Mouse (Mus musculus) G1E-ER4 (cell line): ENCODE results near the gene Cd160. TPM values are rescaled to one million over a fixed set of nuclear protein-coding genes. Genes with fewer than 3 reads are reported as not detected.

Source experiments
- GATA1 ChIP-seq: IDR thresholded peaks from one replicate; pipeline ENCODE4 v1.8.0; 2012; ENCODE audit warnings: low read length, inconsistent platforms
- polyA plus RNA-seq: library from polyadenylated mRNA; stranded (reverse); fragments of >175 nt; gene quantifications from 2 replicates; pipeline ENCODE4 v1.2.3, GENCODE M21; 2012

The Cd160 gene
- not detected in 2 replicates for polyA plus RNA-seq

DNA sequence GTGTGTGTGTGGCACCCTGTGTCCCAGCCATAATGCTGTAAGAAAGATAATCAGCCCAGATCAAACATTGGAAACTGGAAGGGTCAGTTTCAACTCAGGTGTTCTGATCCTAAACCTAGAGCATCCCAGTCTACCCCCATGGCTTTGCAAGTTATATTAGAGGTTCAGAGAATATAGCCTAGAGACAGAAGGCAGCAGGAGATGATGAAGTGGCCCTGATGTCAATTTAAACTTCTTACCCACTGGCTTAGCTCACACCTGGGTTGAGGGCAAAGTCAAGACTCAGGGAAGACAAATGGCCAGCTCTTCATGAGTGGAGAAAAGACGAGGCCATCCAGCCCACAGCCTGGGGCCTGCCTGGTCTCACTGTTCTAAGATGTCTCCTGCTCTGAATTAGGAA, at the start of gene Cd160, which contains the start of gene Pdzk1:
Gene Cd160, minus strand, starts transcription at position 368 of the 400 bp plus-strand sequence.
Gene Pdzk1, plus strand, starts transcription at position 301 of the 400 bp plus-strand sequence.
- TF ChIP-seq GATA1: no peak

- TF ChIP-seq GATA1: no peak
Observed at GRCm38 (mm10) chr3:96874808-96875571, 45.8 kb upstream of the Cd160 start.

DNA sequence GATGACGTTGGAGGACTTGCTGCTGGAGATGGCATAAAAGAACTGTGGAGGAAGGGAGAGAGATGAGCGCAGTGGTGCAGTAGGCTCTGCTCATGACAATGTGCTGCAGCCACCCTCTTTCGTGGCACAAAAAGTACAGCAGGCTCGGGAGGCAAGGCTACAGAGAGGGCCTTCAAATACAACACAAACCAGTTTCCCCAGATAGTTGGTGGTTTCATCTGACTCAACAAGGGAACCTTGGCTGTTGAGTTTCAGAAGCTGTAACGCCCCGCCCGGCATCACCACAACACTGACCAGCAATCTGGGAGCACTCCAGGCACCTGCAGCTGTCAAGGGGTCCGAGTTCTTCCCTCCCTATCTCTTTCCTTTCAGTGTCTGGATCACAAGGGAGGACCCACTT, 43.4 kb upstream of the Cd160 start:
- no peak for TF ChIP-seq GATA1

DNA sequence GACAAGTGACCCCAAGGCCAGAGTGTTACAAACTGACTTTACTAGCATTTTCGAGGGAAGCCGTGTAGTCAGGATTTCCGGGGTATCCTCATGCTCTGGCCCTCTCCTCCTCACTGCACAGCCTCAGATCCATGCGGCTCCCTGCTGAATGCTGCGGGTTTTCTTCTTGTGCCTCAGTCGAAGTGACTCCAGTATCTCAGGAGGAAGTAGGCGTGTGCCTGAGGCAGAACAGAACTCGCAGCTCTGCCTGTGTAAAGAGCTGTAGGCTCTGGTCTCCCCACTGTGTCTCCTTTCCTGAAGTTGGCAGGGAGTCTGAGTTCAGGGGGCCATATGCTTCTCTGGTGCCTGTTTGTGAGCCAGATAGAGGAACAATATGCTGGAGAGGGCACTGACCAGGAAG, 41.9 kb upstream of the Cd160 start:
- no peak for TF ChIP-seq GATA1

GRCm38 (mm10) chr3:96870270-96870669, 41.1 kb upstream of the Cd160 start:
- no peak for TF ChIP-seq GATA1

DNA sequence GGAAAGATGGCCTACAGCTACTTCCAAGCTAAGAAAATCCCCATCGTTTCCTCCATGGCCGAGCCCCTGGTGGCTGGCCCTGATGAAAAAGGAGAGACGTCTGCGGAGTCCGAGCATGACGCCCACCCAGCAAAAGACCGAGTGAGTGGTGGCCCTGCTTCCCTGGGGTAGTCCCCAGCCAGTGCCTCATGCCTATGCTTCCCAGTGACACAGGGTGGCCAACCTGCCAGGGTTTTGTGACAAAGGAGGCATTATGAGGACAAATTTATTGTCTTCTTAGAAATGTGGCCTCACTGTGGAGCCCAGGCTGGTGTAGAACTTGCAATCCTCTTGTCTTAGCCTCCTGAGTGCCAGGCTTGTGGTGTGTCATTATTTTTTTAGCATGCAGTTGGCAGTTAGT, 39.9 kb upstream of the Cd160 start:
- TF ChIP-seq GATA1: no peak

GRCm38 (mm10) chr3:96868566-96868965, 39.4 kb upstream of the Cd160 start:
- no peak for TF ChIP-seq GATA1

DNA sequence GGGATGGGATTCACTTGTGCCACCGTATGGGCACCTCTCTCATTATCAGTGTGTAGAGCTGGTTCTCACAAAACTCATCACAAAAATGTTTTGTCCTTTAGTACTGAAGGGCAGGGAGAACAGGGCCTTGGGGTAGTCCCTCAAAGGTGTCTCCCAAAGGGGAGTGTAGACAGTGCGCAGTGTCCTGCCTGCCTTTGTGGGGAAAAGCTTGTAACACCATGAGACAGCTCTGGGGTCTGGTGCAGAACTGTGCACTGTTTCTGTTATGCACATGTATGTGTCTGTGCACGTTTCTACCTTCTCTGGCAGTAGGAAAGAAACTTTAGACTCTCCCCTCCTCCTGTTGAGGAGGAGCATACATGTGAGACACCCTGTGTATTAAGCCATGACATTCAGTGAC, 38.7 kb upstream of the Cd160 start:
- TF ChIP-seq GATA1: no peak

DNA sequence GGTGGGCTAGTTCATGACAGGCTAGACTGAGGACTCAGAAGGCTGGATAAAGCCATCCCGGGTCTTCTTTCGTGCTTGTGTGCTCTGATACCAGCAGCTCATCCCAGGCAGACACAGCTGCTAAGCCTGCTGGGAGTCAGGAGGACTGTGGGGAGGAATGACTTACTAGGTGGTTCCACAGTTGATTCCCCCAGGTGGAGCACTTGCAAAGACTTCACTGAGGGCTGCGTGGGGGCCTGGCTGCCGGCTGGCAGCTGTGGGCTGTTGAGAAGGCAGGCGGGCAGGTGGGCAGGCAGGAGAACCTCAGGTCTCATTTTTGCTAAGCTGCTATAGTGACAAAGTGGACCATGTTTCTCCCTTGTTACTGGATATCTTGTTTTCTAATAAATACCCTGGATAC, 31.3 kb upstream of the Cd160 start:
- no peak for TF ChIP-seq GATA1

GRCm38 (mm10) chr3:96855833-96856232, 26.7 kb upstream of the Cd160 start:
- TF ChIP-seq GATA1: no peak

DNA sequence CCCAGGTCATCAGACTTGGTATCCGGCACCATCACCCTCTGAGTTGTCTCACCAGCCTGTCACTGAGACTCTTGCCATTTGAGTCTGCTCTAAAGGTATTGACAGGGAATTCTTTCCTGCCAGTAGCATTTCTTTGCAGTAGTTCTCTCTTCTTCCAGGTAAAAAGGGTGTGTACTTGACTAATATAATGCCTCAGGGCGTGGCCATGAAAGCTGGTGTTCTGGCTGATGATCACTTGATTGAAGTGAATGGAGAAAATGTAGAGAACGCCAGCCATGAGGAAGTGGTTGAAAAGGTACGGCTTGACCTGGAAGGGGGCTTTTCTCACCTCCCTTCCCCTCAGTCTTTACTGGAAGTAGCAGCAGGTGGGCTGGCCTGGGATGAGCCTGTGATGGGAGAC, 25.2 kb upstream of the Cd160 start:
- no peak for TF ChIP-seq GATA1

- TF ChIP-seq GATA1: no peak
Observed at GRCm38 (mm10) chr3:96852561-96852960, 23.4 kb upstream of the Cd160 start.

GRCm38 (mm10) chr3:96849168-96849727, 20.1 kb upstream of the Cd160 start:
- no peak for TF ChIP-seq GATA1

DNA sequence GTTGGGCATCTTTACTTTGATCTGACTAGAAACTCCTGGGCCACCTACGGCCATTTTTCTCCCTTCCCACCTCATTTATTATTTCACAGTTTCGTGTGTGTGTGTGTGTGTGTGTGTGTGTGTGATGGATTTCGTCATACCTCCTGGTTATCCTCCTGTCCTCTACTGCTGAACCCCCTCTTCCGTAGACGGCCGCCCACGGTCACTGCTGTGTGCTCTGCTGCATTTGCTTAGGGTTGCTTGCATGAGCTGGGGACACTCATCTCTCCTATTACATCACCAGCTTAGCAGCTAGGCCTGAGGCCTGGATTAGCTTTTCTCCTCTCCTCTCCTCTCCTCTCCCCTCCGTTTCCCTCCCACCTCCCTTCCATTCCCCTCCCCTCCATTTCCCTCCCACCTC, 19.3 kb upstream of the Cd160 start:
- TF ChIP-seq GATA1: no peak

DNA sequence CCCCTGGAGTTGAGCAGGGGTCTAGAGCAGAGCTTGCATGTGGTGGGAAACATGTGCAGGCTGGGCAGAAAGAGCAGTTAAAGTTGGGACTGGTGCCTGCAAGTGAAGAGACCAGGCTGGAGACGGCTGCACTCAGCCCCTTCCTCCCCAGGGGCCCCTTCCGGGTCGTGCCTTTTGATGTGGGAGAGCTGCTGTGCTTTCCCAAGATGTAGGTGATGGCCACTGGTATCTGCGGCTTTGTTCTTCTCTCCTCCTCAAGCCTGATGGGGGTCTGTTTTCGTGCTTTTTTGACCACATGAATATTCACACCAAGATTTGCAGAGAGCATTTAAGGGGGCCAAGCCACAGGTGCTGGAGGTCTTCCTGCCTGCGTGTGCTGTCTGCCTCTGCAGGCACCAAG, 18.5 kb upstream of the Cd160 start:
- no peak for TF ChIP-seq GATA1

GRCm38 (mm10) chr3:96846985-96847384, 17.8 kb upstream of the Cd160 start:
- no peak for TF ChIP-seq GATA1

GRCm38 (mm10) chr3:96845806-96846205, 16.7 kb upstream of the Cd160 start:
- TF ChIP-seq GATA1: no peak
